Mouse (Mus musculus) liver, embryonic 14.5 days (tissue): Measurements from ENCODE around the gene Pla2g1b. TPM values are rescaled to one million over a fixed set of nuclear protein-coding genes. Genes with fewer than 3 reads are reported as not detected.
A peak's percentile ranks its signal among the peaks of the same experiment; 100 is the strongest.

Experiments
- ATAC-seq: fragments of 200-750 bp; cut with Nextera tagmentation; 2 replicates; pipeline ENCODE4 v1.8.0; 2017; ENCODE audit warnings: moderate number of reproducible peaks, mild to moderate bottlenecking, moderate library complexity; ENCODE audit not compliant: insufficient read depth
- DNase-seq, 3 experiments: peaks; one replicate each; pipeline ENCODE4 v3.0.0-alpha.2; 2012 to 2013; ENCODE audit warnings: low read depth in 3 of 3, low spot score in 3 of 3
- H3K27ac ChIP-seq: fragments of 300-500 bp; sonication (generic); 2 replicates; pipeline ENCODE4 v1.5.1; 2014; ENCODE audit warnings: moderate library complexity, mild to moderate bottlenecking, control low read depth, inconsistent platforms
- H3K27me3 ChIP-seq: fragments of 300-500 bp; sonication (generic); 2 replicates; pipeline ENCODE4 v1.6.1; 2014; ENCODE audit warnings: mild to moderate bottlenecking, low read length, moderate library complexity; ENCODE audit not compliant: control insufficient read depth, insufficient read depth
- H3K36me3 ChIP-seq: fragments of 300-500 bp; sonication (generic); replicated peaks from 2 replicates; pipeline ENCODE4 v1.6.1; 2014; ENCODE audit warnings: low read depth; ENCODE audit not compliant: control insufficient read depth, insufficient read depth
- H3K4me1 ChIP-seq, 2 experiments: fragments of 200-500 bp in 1 of 2; fragments of 300-500 bp in 1 of 2; sonication (generic) in 1 of 2; replicated peaks; 2 replicates each; pipeline ENCODE4 v1.6.1; 2012 to 2014; ENCODE audit warnings: antibody characterized with exemption in 1 of 2, inconsistent platforms in 1 of 2, low read length in 1 of 2; ENCODE audit not compliant: control insufficient read depth in 2 of 2, insufficient read depth in 2 of 2
- H3K4me2 ChIP-seq: fragments of 300-500 bp; sonication (generic); 2 replicates; pipeline ENCODE4 v1.6.1; 2014; ENCODE audit warnings: low read depth, mild to moderate bottlenecking, control low read depth, moderate library complexity
- H3K4me3 ChIP-seq, 2 experiments: fragments of 200-500 bp in 1 of 2; fragments of 300-500 bp in 1 of 2; sonication (generic) in 1 of 2; 2 replicates each; pipeline ENCODE4 v1.5.1; 2012 to 2014; ENCODE audit warnings: low read depth in 2 of 2, low read length in 2 of 2, mild to moderate bottlenecking in 2 of 2, control low read depth in 1 of 2, inconsistent platforms in 1 of 2, moderate library complexity in 1 of 2; ENCODE audit not compliant: insufficient read depth in 1 of 2
- H3K9ac ChIP-seq: fragments of 300-500 bp; sonication (generic); replicated peaks from 2 replicates; pipeline ENCODE4 v1.6.1; 2014; ENCODE audit warnings: mild to moderate bottlenecking, control low read depth, moderate library complexity
- H3K9me3 ChIP-seq: fragments of 300-500 bp; sonication (generic); 2 replicates; pipeline ENCODE4 v1.6.1; 2016; ENCODE audit warnings: low read length, mixed read lengths; ENCODE audit not compliant: control insufficient read depth
- CTCF ChIP-seq: IDR thresholded peaks from 2 replicates; pipeline ENCODE4 v1.5.1; 2016; ENCODE audit warnings: antibody characterized with exemption, low read depth, control low read depth
- EP300 ChIP-seq: IDR thresholded peaks from 2 replicates; pipeline ENCODE4 v1.6.1; 2016; ENCODE audit warnings: antibody characterized with exemption, low read depth
- WGBS: fragments of 180-500 bp; shearing (Covaris S2); extraction: QIAGEN DNeasy Blood & Tissue Kit; methylation state at CpG from one replicate; pipeline ENCODE4 v1.1.7; 2014; ENCODE audit not compliant: insufficient replicate concordance; 5-methylcytosine and 5-hydroxymethylcytosine counted together
- polyA plus RNA-seq, 2 experiments: library from polyadenylated mRNA; depleted of rRNA in 1 of 2; stranded (reverse) in 1 of 2; unstranded in 1 of 2; fragments of >200 nt; fragmentation: Nextera tagmentation in 1 of 2; extraction: Ambion mirVana in 1 of 2; gene quantifications; 2 replicates each; pipeline versions ENCODE4 v1.2.1 to v1.2.3; 2012 to 2014

Pla2g1b gene
- polyA plus RNA-seq, 2 experiments: not detected

- Histone ChIP-seq H3K9ac (no peak overlapping the region), H3K27me3 (no peaks in the 10 kb centered on the region), H3K4me2 (peak overlapping the region; percentile 79), H3K4me1 (peaks cover 0 to 9% of the 10 kb centered on the region in 2 experiments; a peak in 2 of 4 replicates), H3K9me3 (no peaks in the 10 kb centered on the region), H3K27ac (no peak overlapping the region), H3K4me3 (no peak overlapping the region), H3K36me3 (no peaks in the 10 kb centered on the region)
- 23% methylated on average over 15 of the region's 15 CpGs for WGBS
- no peak for ATAC-seq
- no peak for TF ChIP-seq CTCF
- TF ChIP-seq EP300: no peak
- DNase-seq: no peak
Measured at GRCm38 (mm10) chr5:115509321-115509761, 43.3 kb downstream of the Pla2g1b start.

- Histone ChIP-seq H3K4me3 (no peak overlapping the region), H3K27me3 (no peaks in the 10 kb centered on the region), H3K9ac (no peak overlapping the region), H3K4me1 (peaks cover 5 to 12% of the 10 kb centered on the region in 2 experiments; a peak in 2 of 4 replicates), H3K4me2 (peak overlapping the region; percentile 79), H3K27ac (no peak overlapping the region), H3K9me3 (no peaks in the 10 kb centered on the region), H3K36me3 (no peaks in the 10 kb centered on the region)
- 45% methylated on average over 15 of the region's 15 CpGs for WGBS
- no peak for ATAC-seq
- no peak for DNase-seq
- no peak for TF ChIP-seq EP300
- no peak for TF ChIP-seq CTCF
Measured at GRCm38 (mm10) chr5:115509790-115510689, 44.0 kb downstream of the Pla2g1b start.

- no peak overlapping the region for H3K4me2 ChIP-seq
- no peak overlapping the region for H3K4me3 ChIP-seq
- no peaks in the 10 kb centered on the region for H3K27me3 ChIP-seq
- DNase-seq: no peak
- TF ChIP-seq EP300 (no peak), CTCF (0 out of 2 replicates have a peak, but pooled peaks have one; percentile 6)
- H3K27ac ChIP-seq: no peak overlapping the region
- H3K9ac ChIP-seq: no peak overlapping the region
- no peaks in the 10 kb centered on the region for H3K36me3 ChIP-seq
- no peaks in the 10 kb centered on the region for H3K9me3 ChIP-seq
- peaks cover 8 to 20% of the 10 kb centered on the region in 2 experiments; a peak in 2 of 4 replicates for H3K4me1 ChIP-seq
- no peak for ATAC-seq
- 62% methylated on average over 7 of the region's 7 CpGs for whole genome bisulfite sequencing
Measured at GRCm38 (mm10) chr5:115512375-115512774, 46.3 kb downstream of the Pla2g1b start.

GRCm38 (mm10) chr5:115513246-115513645 is 47.2 kb downstream of the Pla2g1b start:
- no peak overlapping the region for H3K4me2 ChIP-seq
- H3K36me3 ChIP-seq: no peaks in the 10 kb centered on the region
- H3K4me1 ChIP-seq: peaks cover 8 to 19% of the 10 kb centered on the region in 2 experiments; a peak in 2 of 4 replicates
- no peaks in the 10 kb centered on the region for H3K27me3 ChIP-seq
- TF ChIP-seq EP300 (no peak), CTCF (no peak)
- H3K9me3 ChIP-seq: no peaks in the 10 kb centered on the region
- no peak overlapping the region for H3K4me3 ChIP-seq
- DNase-seq (no peak), ATAC-seq (no peak)
- no peak overlapping the region for H3K27ac ChIP-seq
- H3K9ac ChIP-seq: no peak overlapping the region
- WGBS: 83% methylated on average over 14 of the region's 14 CpGs

- DNase-seq (no peak), ATAC-seq (no peak)
- Histone ChIP-seq H3K36me3 (no peaks in the 10 kb centered on the region), H3K9ac (no peak overlapping the region), H3K4me1 (peaks cover 8 to 19% of the 10 kb centered on the region in 2 experiments; a peak in 2 of 4 replicates), H3K4me3 (no peak overlapping the region), H3K27me3 (no peaks in the 10 kb centered on the region), H3K9me3 (no peaks in the 10 kb centered on the region), H3K27ac (no peak overlapping the region), H3K4me2 (no peak overlapping the region)
- TF ChIP-seq EP300 (no peak), CTCF (no peak)
- WGBS: 79% methylated on average over 16 of the region's 16 CpGs
Measured at GRCm38 (mm10) chr5:115513721-115514120, 47.7 kb downstream of the Pla2g1b start.
